Mouse (Mus musculus) limb, embryonic 13.5 days (tissue): ENCODE measurements around the gene Rnf24. TPM values are rescaled to one million over a fixed set of nuclear protein-coding genes. Genes with fewer than 3 reads are reported as not detected.

Experiments
- ATAC-seq: fragments of 200-750 bp; cut with Nextera tagmentation; 2 replicates; pipeline ENCODE4 v1.8.0; 2017; ENCODE audit warnings: low read depth, moderate number of reproducible peaks, moderate TSS enrichment; ENCODE audit not compliant: low FRiP score
- H3K27ac ChIP-seq: fragments of 300-500 bp; sonication (generic); 2 replicates; pipeline ENCODE4 v1.5.1; 2015; ENCODE audit warnings: inconsistent platforms, mild to moderate bottlenecking, moderate library complexity
- H3K27me3 ChIP-seq: fragments of 300-500 bp; sonication (generic); 2 replicates; pipeline ENCODE4 v1.6.1; 2015; ENCODE audit warnings: mild to moderate bottlenecking, inconsistent platforms
- H3K36me3 ChIP-seq: fragments of 300-500 bp; sonication (generic); 2 replicates; pipeline ENCODE4 v1.6.1; 2015; ENCODE audit warnings: inconsistent platforms, mild to moderate bottlenecking, moderate library complexity
- H3K4me1 ChIP-seq: fragments of 300-500 bp; sonication (generic); 2 replicates; pipeline ENCODE4 v1.6.1; 2015; ENCODE audit warnings: inconsistent platforms
- H3K4me2 ChIP-seq: fragments of 300-500 bp; sonication (generic); replicated peaks from 2 replicates; pipeline ENCODE4 v1.6.1; 2015; ENCODE audit warnings: inconsistent platforms, mild to moderate bottlenecking, moderate library complexity
- H3K4me3 ChIP-seq: fragments of 300-500 bp; sonication (generic); 2 replicates; pipeline ENCODE4 v1.5.1; 2015; ENCODE audit warnings: moderate library complexity, mild to moderate bottlenecking, inconsistent platforms
- H3K9ac ChIP-seq: fragments of 300-500 bp; sonication (generic); 2 replicates; pipeline ENCODE4 v1.6.1; 2015; ENCODE audit warnings: mild to moderate bottlenecking, inconsistent platforms
- H3K9me3 ChIP-seq: fragments of 300-500 bp; sonication (generic); 2 replicates; pipeline ENCODE4 v1.6.1; 2016; ENCODE audit warnings: inconsistent platforms
- WGBS: fragments of 180-500 bp; shearing (Covaris S2); methylation state at CpG from one replicate; pipeline ENCODE4 v1.1.7; 2015; 5-methylcytosine and 5-hydroxymethylcytosine counted together
- microRNA-seq: library from miRNA; unstranded; fragments of <30 nt; microRNA quantifications from one replicate; pipeline ENCODE4, GENCODE M21; 2016
- polyA plus RNA-seq: library from polyadenylated mRNA; unstranded; fragments of >200 nt; fragmentation: Nextera tagmentation; extraction: Ambion mirVana; gene quantifications from 2 replicates; pipeline ENCODE4 v1.2.1, GENCODE M21; 2015

Rnf24 gene
- polyA plus RNA-seq, 1 experiment from 2014 or later, result 10.5 TPM

- no peak overlapping the region for H3K9ac ChIP-seq
- no peak for ATAC-seq
- H3K4me3 ChIP-seq, result no peak overlapping the region
- WGBS, result 59% methylated on average over 9 of the region's 9 CpGs
- no peaks in the 10 kb centered on the region for H3K27me3 ChIP-seq
- no peaks in the 10 kb centered on the region for H3K36me3 ChIP-seq
- H3K4me2 ChIP-seq, result no peak overlapping the region
- H3K4me1 ChIP-seq, result peaks cover 31% of the 10 kb centered on the region
- H3K27ac ChIP-seq, result no peak overlapping the region
- H3K9me3 ChIP-seq, result no peaks in the 10 kb centered on the region
Measured at GRCm38 (mm10) chr2:131260544-131261307, 92.0 kb downstream of the Rnf24 start.

GRCm38 (mm10) chr2:131258693-131259092, 94.0 kb downstream of the Rnf24 start:
- no peaks in the 10 kb centered on the region for H3K9me3 ChIP-seq
- H3K4me2 ChIP-seq, result no peak overlapping the region
- ATAC-seq, result no peak
- H3K27me3 ChIP-seq, result no peaks in the 10 kb centered on the region
- H3K27ac ChIP-seq, result no peak overlapping the region
- H3K36me3 ChIP-seq, result no peaks in the 10 kb centered on the region
- peaks cover 21% of the 10 kb centered on the region for H3K4me1 ChIP-seq
- 67% methylated on average over 8 of the region's 8 CpGs for WGBS
- H3K4me3 ChIP-seq, result no peak overlapping the region
- no peak overlapping the region for H3K9ac ChIP-seq

- 49% methylated on average over 3 of the region's 3 CpGs for WGBS
- no peak overlapping the region for H3K9ac ChIP-seq
- H3K4me1 ChIP-seq, result peaks cover 16% of the 10 kb centered on the region
- no peak overlapping the region for H3K4me3 ChIP-seq
- H3K9me3 ChIP-seq, result no peaks in the 10 kb centered on the region
- ATAC-seq, result no peak
- no peaks in the 10 kb centered on the region for H3K27me3 ChIP-seq
- H3K4me2 ChIP-seq, result no peak overlapping the region
- H3K36me3 ChIP-seq, result no peaks in the 10 kb centered on the region
- H3K27ac ChIP-seq, result no peak overlapping the region
Measured at GRCm38 (mm10) chr2:131255738-131256137, 97.0 kb downstream of the Rnf24 start.

GRCm38 (mm10) chr2:131254329-131254713, 98.4 kb downstream of the Rnf24 start:
- Histone ChIP-seq H3K9me3 (no peaks in the 10 kb centered on the region), H3K4me1 (peaks cover 14% of the 10 kb centered on the region), H3K27me3 (no peaks in the 10 kb centered on the region), H3K9ac (no peak overlapping the region), H3K27ac (no peak overlapping the region; the same call in 1 of the 2 replicates), H3K36me3 (no peaks in the 10 kb centered on the region), H3K4me3 (no peak overlapping the region), H3K4me2 (peak overlapping the region; percentile 30)
- peak; percentile 48; the same call in 1 of the 2 replicates for ATAC-seq
- 24% methylated on average over 2 of the region's 2 CpGs for WGBS

GRCm38 (mm10) chr2:131253681-131254328, 98.9 kb downstream of the Rnf24 start:
- Histone ChIP-seq H3K27me3 (no peaks in the 10 kb centered on the region), H3K4me2 (peak overlapping the region; percentile 30), H3K9ac (no peak overlapping the region), H3K27ac (peak overlapping the region; percentile 39; the same call in 1 of the 2 replicates), H3K9me3 (no peaks in the 10 kb centered on the region), H3K4me1 (peaks cover 14% of the 10 kb centered on the region), H3K4me3 (no peak overlapping the region), H3K36me3 (peaks cover 2% of the 10 kb centered on the region; the same call in 1 of the 2 replicates)
- ATAC-seq, result peak; percentile 79
- WGBS, result 16% methylated on average over 7 of the region's 7 CpGs

Small RNAs within 50 kb of the gene (microRNA-seq; reads per million reads assigned to microRNA genes)
- 56.2 reads per million, percentile 46 among the genes with 10 or more reads in this experiment for gene Mir103-2

Other genes starting within 250 kb of the Rnf24 start
- gene Hspa12b, start 225.6 kb downstream of the Rnf24 start, polyA plus RNA-seq, result 22.0 and 22.9 TPM in 2 replicates
- gene Gm11037, start 219.4 kb downstream of the Rnf24 start, polyA plus RNA-seq, result not detected in 2 replicates
- gene 1700037H04Rik, start 192.8 kb downstream of the Rnf24 start, polyA plus RNA-seq, result 55.2 and 56.0 TPM in 2 replicates
- gene Cenpb, start 172.8 kb downstream of the Rnf24 start, polyA plus RNA-seq, result 11.2 and 11.6 TPM in 2 replicates
- 57.6 and 60.3 TPM in 2 replicates for gene Cdc25b, start 165.9 kb downstream of the Rnf24 start, polyA plus RNA-seq
- gene Spef1, start 165.6 kb downstream of the Rnf24 start, polyA plus RNA-seq, result 4.7 and 5.5 TPM in 2 replicates
- 28.0 and 31.3 TPM in 2 replicates for gene Ap5s1, start 145.8 kb downstream of the Rnf24 start, polyA plus RNA-seq
- gene Mavs, start 118.8 kb downstream of the Rnf24 start, polyA plus RNA-seq, result 16.6 and 16.7 TPM in 2 replicates
- gene Pank2, start 90.4 kb downstream of the Rnf24 start, polyA plus RNA-seq, result 39.0 and 39.3 TPM in 2 replicates
- gene Smox, start 138.6 kb upstream of the Rnf24 start, polyA plus RNA-seq, result 70.6 and 72.6 TPM in 2 replicates
- gene Adra1d, start 209.4 kb upstream of the Rnf24 start, polyA plus RNA-seq, result 0.17 and 0.38 TPM in 2 replicates